Mouse (Mus musculus) forebrain, embryonic 15.5 days (tissue): ENCODE data around the gene Ctss. TPM values are rescaled to one million over a fixed set of nuclear protein-coding genes. Genes with fewer than 3 reads are reported as not detected.
"Not testable (repeated sequence)": the region's sequence is repeated elsewhere in the genome, so short reads cannot be mapped to it uniquely, and the experiment has no call there.

ENCODE experiments used
- ATAC-seq: fragments of 200-750 bp; cut with Nextera tagmentation; replicated peaks from 2 replicates; pipeline ENCODE4 v1.8.0; 2017; ENCODE audit warnings: mild to moderate bottlenecking, moderate TSS enrichment, moderate library complexity
- H3K27ac ChIP-seq: fragments of 300-500 bp; sonication (generic); replicated peaks from 2 replicates; pipeline ENCODE4 v1.5.1; 2015; ENCODE audit warnings: mild to moderate bottlenecking, inconsistent platforms
- H3K27me3 ChIP-seq: fragments of 300-500 bp; sonication (generic); 2 replicates; pipeline ENCODE4 v1.6.1; 2015; ENCODE audit warnings: inconsistent platforms
- H3K36me3 ChIP-seq: fragments of 300-500 bp; sonication (generic); 2 replicates; pipeline ENCODE4 v1.6.1; 2015; ENCODE audit warnings: mild to moderate bottlenecking, inconsistent platforms
- H3K4me1 ChIP-seq: fragments of 300-500 bp; sonication (generic); 2 replicates; pipeline ENCODE4 v1.6.1; 2015; ENCODE audit warnings: inconsistent platforms
- H3K4me2 ChIP-seq: fragments of 300-500 bp; sonication (generic); replicated peaks from 2 replicates; pipeline ENCODE4 v1.6.1; 2015; ENCODE audit warnings: mild to moderate bottlenecking, inconsistent platforms
- H3K4me3 ChIP-seq: fragments of 300-500 bp; sonication (generic); 2 replicates; pipeline ENCODE4 v1.5.1; 2015; ENCODE audit warnings: mild to moderate bottlenecking, inconsistent platforms
- H3K9ac ChIP-seq: fragments of 300-500 bp; sonication (generic); replicated peaks from 2 replicates; pipeline ENCODE4 v1.6.1; 2015; ENCODE audit warnings: mild to moderate bottlenecking, inconsistent platforms
- H3K9me3 ChIP-seq: fragments of 300-500 bp; sonication (generic); 2 replicates; pipeline ENCODE4 v1.6.1; 2016; ENCODE audit warnings: inconsistent platforms
- WGBS: fragments of 180-500 bp; shearing (Covaris S2); methylation state at CpG from one replicate; pipeline ENCODE4 v1.1.7; 2015; ENCODE audit warnings: mixed read lengths; 5-methylcytosine and 5-hydroxymethylcytosine counted together
- polyA plus RNA-seq: library from polyadenylated mRNA; unstranded; fragments of >200 nt; fragmentation: Nextera tagmentation; extraction: Ambion mirVana; gene quantifications from 2 replicates; pipeline ENCODE4 v1.2.1, GENCODE M21; 2015

Gene Ctss
- polyA plus RNA-seq, 1 experiment from 2014 or later: 13.9 TPM

DNA sequence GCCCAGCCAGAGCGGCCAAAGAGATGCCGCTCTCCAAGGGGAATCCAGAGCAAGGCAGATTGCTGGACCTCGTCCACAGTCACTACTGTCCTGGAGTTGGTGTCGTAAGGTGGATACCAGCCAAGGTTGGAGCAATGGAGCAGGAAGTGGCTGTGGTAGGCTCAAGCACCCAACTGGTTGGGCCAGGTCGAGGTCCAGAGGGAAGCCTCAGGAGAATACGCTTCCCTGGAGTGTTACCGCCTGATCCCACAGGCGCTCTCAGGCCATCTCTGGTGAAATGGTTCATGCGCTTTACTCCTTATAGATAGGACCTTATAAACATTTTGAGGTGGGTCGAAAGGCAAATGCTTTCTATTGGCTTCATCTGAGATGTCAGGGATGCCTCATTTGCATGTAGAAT lies 12.3 kb downstream of the Ctss start:
- Histone ChIP-seq H3K9me3 (no peaks in the 10 kb centered on the region), H3K4me2 (no peak overlapping the region), H3K9ac (no peak overlapping the region), H3K36me3 (no peaks in the 10 kb centered on the region), H3K4me1 (no peaks in the 10 kb centered on the region), H3K27ac (no peak overlapping the region), H3K4me3 (no peak overlapping the region), H3K27me3 (no peaks in the 10 kb centered on the region)
- no peak for ATAC-seq
- 94% methylated on average over 10 of the region's 10 CpGs for WGBS

DNA sequence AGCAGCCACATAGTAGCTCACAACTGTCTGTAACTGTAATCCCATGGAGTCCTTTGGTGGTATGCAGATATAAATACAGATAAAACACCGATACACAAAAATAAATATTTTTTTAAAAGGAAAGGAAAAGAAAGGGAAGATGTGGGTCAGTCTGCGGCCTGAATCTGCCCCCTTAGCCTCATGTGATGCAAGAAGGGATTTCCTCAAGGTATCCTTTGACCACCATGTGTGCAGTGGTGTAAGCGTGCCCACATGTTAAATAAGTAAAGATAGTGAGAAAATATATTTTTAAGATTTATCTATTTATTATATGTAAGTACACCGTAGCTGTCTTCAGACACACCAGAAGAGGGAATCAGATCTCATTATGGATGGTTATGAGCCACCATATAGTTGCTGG lies 13.3 kb downstream of the Ctss start:
- no peak for ATAC-seq
- no peaks in the 10 kb centered on the region for H3K27me3 ChIP-seq
- 96% methylated on average over 4 of the region's 4 CpGs for WGBS

DNA sequence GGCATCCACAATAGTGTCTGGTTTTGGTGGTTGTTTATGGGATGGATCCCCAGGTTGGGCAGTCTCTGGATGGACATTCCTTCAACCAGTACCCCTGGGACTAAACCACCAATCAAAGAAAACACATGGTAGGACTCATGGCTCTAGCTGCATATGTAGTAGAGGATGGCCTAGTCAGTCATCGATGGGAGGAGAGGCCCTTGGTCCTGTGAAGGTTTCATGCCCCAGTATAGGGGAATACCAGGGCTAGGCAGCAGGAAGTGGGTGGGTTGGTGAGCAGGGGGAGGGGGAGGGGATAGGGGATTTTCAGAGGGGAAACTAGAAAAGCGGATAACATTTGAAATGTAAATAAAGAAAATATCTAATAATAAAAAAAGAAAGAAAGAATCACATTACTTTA lies 14.6 kb downstream of the Ctss start:
- H3K4me3 ChIP-seq, ATAC-seq, H3K4me1 ChIP-seq, H3K4me2 ChIP-seq, H3K36me3 ChIP-seq, H3K27ac ChIP-seq, H3K9me3 ChIP-seq, H3K9ac ChIP-seq, H3K27me3 ChIP-seq: not testable (repeated sequence)
- WGBS: 95% methylated on average over 2 of the region's 2 CpGs

More for the DNA sequence above, 13.3 kb downstream of the Ctss start:
- H3K4me3 ChIP-seq: no peak overlapping the region
- H3K4me2 ChIP-seq: no peak overlapping the region
- no peak overlapping the region for H3K27ac ChIP-seq
- H3K9me3 ChIP-seq: no peaks in the 10 kb centered on the region
- no peaks in the 10 kb centered on the region for H3K4me1 ChIP-seq
- H3K36me3 ChIP-seq: no peaks in the 10 kb centered on the region
- H3K9ac ChIP-seq: no peak overlapping the region

DNA sequence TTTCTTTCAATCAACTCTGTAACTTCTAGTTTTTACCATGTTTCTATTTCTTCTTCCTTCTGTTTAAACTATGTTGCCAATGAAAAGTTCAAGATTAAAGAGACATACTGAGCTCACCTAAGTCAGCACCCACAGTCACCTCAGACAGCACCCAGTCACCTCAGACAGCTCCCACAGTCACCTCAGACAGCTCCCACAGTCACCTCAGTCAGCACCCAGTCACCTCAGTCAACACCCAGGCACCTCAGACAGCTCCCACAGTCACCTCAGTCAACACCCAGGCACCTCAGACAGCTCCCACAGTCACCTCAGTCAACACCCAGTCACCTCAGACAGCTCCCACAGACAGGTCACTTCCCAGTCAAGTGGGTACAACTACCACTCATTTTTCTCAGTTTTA lies 15.6 kb downstream of the Ctss start:
- H3K4me3 ChIP-seq: no peak overlapping the region
- no peaks in the 10 kb centered on the region for H3K36me3 ChIP-seq
- H3K4me2 ChIP-seq: no peak overlapping the region
- no peaks in the 10 kb centered on the region for H3K4me1 ChIP-seq
- no peaks in the 10 kb centered on the region for H3K9me3 ChIP-seq
- ATAC-seq: no peak
- no peak overlapping the region for H3K9ac ChIP-seq
- no peaks in the 10 kb centered on the region for H3K27me3 ChIP-seq
- no peak overlapping the region for H3K27ac ChIP-seq

DNA sequence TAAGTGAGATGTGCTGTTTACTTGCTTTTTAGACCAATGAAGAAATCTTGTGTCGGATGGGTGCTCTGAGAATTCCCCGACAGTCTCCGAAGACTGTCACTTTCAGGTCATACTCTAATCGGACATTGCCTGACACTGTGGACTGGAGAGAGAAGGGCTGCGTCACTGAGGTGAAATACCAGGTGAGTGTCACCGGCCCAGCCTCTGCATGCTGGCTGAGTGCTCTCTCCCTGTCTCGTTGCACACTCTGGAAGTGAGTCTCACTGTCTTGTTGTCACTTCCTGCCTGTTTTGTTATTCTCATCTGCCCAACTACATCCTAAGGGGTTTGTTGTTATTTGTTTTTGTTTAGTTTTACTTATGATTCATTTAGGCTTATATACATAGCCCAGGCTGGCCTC lies 16.4 kb downstream of the Ctss start:
- no peaks in the 10 kb centered on the region for H3K9me3 ChIP-seq
- H3K36me3 ChIP-seq: no peaks in the 10 kb centered on the region
- H3K4me2 ChIP-seq: no peak overlapping the region
- no peak overlapping the region for H3K9ac ChIP-seq
- H3K4me1 ChIP-seq: no peaks in the 10 kb centered on the region
- H3K4me3 ChIP-seq: no peak overlapping the region
- WGBS: 75% methylated on average over 7 of the region's 7 CpGs
- H3K27me3 ChIP-seq: no peaks in the 10 kb centered on the region
- ATAC-seq: no peak
- H3K27ac ChIP-seq: no peak overlapping the region

DNA sequence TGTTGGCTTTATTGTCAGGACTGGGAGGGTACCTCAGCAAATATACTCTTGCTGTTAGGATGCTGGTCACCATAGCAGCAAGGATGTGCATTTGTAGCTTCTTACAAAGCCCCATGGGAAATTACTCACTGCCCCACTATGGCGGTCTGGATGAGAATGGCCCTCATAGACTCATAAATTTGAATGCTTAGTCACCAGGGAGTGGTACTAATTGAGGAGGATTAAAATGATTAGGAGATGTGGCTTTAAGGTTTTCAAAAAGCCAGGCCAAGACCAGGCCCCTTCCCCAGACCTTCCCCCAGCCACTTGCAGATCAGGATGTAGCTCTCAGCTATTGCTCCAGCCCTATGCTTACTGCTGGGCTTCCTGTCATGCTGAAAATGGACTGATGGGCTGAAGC lies 23.6 kb downstream of the Ctss start:
- H3K27ac ChIP-seq: no peak overlapping the region
- no peaks in the 10 kb centered on the region for H3K4me1 ChIP-seq
- no peaks in the 10 kb centered on the region for H3K36me3 ChIP-seq
- H3K9me3 ChIP-seq: no peaks in the 10 kb centered on the region
- H3K4me3 ChIP-seq: no peak overlapping the region
- H3K4me2 ChIP-seq: no peak overlapping the region
- H3K9ac ChIP-seq: no peak overlapping the region
- H3K27me3 ChIP-seq: no peaks in the 10 kb centered on the region
- WGBS: 44% methylated on average over 1 of the region's 1 CpGs
- no peak for ATAC-seq

DNA sequence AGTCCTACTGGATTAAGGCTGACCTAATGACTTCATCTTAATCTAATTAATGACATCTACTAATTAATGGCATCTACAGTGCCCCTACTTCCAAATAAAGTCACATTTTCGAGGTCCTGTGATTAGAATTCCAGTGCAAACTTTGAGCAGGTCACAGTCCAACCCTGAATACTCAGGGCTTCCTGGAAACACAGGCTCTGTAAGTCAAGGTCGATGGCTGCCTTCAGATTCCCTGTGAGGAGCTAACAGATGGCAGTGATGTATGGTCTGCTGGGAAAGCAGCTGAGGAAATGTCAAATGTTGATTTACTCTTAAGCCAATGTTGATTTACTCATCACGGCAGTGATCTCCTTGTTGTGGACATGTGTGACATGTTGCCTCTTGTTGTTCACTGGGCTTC lies 27.4 kb downstream of the Ctss start:
- no peak overlapping the region for H3K4me2 ChIP-seq
- no peak overlapping the region for H3K9ac ChIP-seq
- H3K4me3 ChIP-seq: no peak overlapping the region
- H3K27ac ChIP-seq: no peak overlapping the region
- WGBS: 68% methylated on average over 3 of the region's 3 CpGs
- no peaks in the 10 kb centered on the region for H3K4me1 ChIP-seq
- no peaks in the 10 kb centered on the region for H3K9me3 ChIP-seq
- no peaks in the 10 kb centered on the region for H3K36me3 ChIP-seq
- no peaks in the 10 kb centered on the region for H3K27me3 ChIP-seq
- no peak for ATAC-seq

DNA sequence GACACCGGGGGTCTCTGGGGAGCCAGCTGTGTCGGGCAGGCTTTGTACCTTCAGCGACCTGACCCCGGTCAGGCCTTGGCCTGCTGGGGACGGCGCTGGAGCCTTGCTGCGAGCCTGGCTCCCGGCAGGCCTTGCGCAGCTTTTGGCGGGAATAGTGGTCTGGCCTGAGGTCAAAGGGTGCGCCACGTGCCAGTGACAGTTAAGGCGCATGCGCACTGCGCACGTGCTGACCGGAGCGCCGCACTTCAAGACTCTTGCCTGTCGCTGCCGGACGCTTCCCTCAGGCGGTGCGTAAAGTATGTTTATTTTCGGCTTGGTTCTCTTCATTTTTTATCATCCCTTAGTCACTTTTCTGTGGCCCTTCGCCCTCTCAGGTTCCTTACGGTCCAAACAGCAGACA lies 32.9 kb downstream of the Ctss start, which contains the start of gene Hormad1:
Hormad1 (plus strand) TSS at position 241 of the 400 bp plus-strand sequence.
- WGBS: 90% methylated on average over 27 of the region's 27 CpGs
- H3K4me3 ChIP-seq: no peak within 1 kb of the TSS

DNA sequence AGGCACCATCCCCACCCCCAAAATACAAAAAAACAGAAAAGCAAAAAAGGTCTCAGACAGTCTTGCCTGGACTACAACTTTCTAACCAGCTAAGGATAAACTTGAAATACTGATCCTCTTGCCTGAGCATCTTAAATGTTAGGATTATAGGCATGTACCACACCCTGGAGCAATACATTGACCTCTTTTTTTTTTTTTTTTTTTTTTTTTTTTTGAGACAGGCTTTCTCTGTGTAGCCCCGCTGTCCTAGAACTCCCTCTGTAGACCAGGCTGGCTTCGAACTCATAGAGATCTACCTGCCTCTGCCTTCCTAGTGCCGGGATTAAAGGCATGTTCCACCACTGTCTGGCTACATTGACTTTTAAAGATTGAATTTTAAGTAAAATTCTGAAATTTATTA lies 34.2 kb downstream of the Ctss start:
- H3K4me2 ChIP-seq: no peak overlapping the region
- H3K9ac ChIP-seq: no peak overlapping the region
- H3K9me3 ChIP-seq: no peaks in the 10 kb centered on the region
- H3K27me3 ChIP-seq: no peaks in the 10 kb centered on the region
- no peaks in the 10 kb centered on the region for H3K4me1 ChIP-seq
- no peaks in the 10 kb centered on the region for H3K36me3 ChIP-seq
- H3K4me3 ChIP-seq: no peak overlapping the region
- H3K27ac ChIP-seq: no peak overlapping the region
- no peak for ATAC-seq
- 97% methylated on average over 3 of the region's 3 CpGs for WGBS

More for the DNA sequence above, 32.9 kb downstream of the Ctss start, which contains the start of gene Hormad1:
- H3K27ac ChIP-seq: no peak within 1 kb of the TSS
- no peaks in the 10 kb centered on the region for H3K9me3 ChIP-seq
- H3K36me3 ChIP-seq: no peaks in the 10 kb centered on the region
- H3K4me2 ChIP-seq: no peak within 1 kb of the TSS
- no peaks in the 10 kb centered on the region for H3K27me3 ChIP-seq
- no peaks in the 10 kb centered on the region for H3K4me1 ChIP-seq
- ATAC-seq: no peak
- no peak within 1 kb of the TSS for H3K9ac ChIP-seq

DNA sequence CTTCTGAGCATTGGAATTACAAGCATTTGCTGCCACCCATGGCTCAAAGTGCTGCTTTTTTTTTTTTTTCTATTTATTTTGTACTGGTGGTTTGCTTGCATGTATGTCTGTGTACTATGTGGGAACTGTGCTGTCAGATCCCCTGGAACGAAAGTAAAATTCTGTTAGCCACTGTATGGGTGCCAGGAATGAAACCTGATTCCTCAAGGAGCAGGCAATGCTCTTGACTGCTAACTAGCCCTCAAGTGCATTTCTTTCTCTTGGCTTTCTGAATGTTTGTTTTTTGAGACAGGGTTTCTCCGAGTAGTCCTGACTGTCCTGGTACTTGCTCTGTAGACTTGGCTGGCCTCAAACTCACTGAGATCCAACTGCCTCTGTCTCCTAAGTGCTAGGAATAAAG lies 35.2 kb downstream of the Ctss start:
- Histone ChIP-seq H3K27me3 (no peaks in the 10 kb centered on the region), H3K27ac (no peak overlapping the region), H3K4me2 (no peak overlapping the region), H3K9me3 (no peaks in the 10 kb centered on the region), H3K9ac (no peak overlapping the region), H3K4me3 (no peak overlapping the region), H3K36me3 (no peaks in the 10 kb centered on the region), H3K4me1 (no peaks in the 10 kb centered on the region)
- WGBS: 68% methylated on average over 2 of the region's 2 CpGs
- ATAC-seq: no peak

DNA sequence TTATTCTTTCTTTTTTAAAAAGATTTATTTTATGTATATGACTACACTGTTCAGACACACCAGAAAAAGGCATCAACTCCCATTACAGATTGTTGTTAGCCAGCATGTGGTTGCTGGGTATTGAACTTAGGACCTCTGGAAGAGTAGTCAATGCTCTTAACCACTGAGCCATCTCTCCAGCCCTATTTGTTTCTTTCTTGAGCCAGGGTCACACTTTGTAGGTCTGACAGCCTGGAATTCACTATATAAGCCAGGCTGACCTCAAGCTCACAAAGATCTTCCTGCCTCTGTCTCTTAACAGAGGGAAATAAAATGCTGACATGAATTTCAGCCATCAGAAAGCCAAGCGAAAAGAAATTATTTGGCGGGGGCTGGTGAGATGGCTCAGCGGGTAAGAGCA lies 43.0 kb downstream of the Ctss start:
- H3K9ac ChIP-seq: no peak overlapping the region
- no peaks in the 10 kb centered on the region for H3K9me3 ChIP-seq
- 93% methylated on average over 3 of the region's 3 CpGs for WGBS
- H3K4me2 ChIP-seq: no peak overlapping the region
- H3K27ac ChIP-seq: no peak overlapping the region
- H3K27me3 ChIP-seq: no peaks in the 10 kb centered on the region
- H3K4me3 ChIP-seq: no peak overlapping the region
- H3K4me1 ChIP-seq: no peaks in the 10 kb centered on the region
- no peak for ATAC-seq
- H3K36me3 ChIP-seq: no peaks in the 10 kb centered on the region

DNA sequence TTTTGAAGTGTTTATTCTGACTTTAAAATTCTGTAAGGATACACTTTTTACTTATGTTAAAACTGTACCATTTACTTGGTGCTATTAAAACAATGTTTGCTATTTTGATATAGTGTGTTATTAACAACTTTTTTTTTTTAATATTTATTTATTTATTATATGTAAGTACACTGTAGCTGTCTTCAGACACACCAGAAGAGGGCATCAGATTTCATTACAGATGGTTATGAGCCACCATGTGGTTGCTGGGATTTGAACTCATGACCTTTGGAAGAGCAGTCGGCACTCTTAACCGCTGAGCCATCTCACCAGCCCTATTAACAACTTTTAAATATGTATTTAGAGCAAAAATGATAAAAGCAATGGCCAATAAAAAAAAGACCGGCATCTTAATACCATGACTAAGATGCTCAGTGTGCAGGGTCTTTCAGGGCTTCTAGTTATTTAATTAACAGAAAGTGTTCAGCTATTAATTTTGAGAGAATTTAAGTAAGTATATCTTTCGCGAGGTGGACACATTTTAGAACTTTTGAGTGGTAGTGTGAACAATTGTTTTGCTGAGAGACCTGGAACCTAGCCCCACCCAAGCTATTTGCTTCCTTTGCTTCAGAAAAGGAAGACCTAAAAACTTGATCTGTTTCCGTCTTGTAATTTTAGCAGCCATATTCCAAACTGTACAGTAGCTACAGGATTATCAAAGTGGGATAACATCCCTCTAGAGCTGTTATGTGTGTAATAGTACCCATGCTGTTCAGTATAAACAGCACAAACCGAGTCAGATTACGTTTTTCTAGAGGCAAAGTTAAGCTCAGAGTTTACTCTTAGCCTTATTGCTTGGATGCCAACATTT lies 61.4 kb downstream of the Ctss start:
- no peaks in the 10 kb centered on the region for H3K27me3 ChIP-seq
- no peaks in the 10 kb centered on the region for H3K9me3 ChIP-seq
- H3K4me3 ChIP-seq: peak overlapping the region; percentile 92
- ATAC-seq: no peak; the same call in 1 of the 2 replicates
- H3K4me1 ChIP-seq: peaks cover 15% of the 10 kb centered on the region
- H3K36me3 ChIP-seq: peaks cover 9% of the 10 kb centered on the region; the same call in 1 of the 2 replicates
- peak overlapping the region; percentile 71 for H3K27ac ChIP-seq
- peak overlapping the region; percentile 35; the same call in 1 of the 2 replicates for H3K9ac ChIP-seq
- WGBS: 52% methylated on average over 8 of the region's 8 CpGs
- H3K4me2 ChIP-seq: peak overlapping the region; percentile 79
